Mouse (Mus musculus): ENCODE results near the gene Them7.
A peak's percentile ranks its signal among the peaks of the same experiment; 100 is the strongest.

Them7 gene

GRCm38 (mm10) chr2:105224134-105224986, at the start of gene Them7:
Gene Them7 (plus strand): TSS chr2:105224320.
- DNase-seq (ENCODE audit: low spot score), result no peak

GRCm38 (mm10) chr2:105178871-105179270, 45.2 kb upstream of the Them7 start:
- no peak for DNase-seq (ENCODE audit: low spot score)

GRCm38 (mm10) chr2:105182501-105182900, 41.6 kb upstream of the Them7 start:
- DNase-seq (ENCODE audit: low spot score), result no peak

- DNase-seq (ENCODE audit: low spot score), result no peak
Observed at GRCm38 (mm10) chr2:105185140-105185539, 39.0 kb upstream of the Them7 start.

GRCm38 (mm10) chr2:105185768-105186529, 38.2 kb upstream of the Them7 start:
- DNase-seq (ENCODE audit: low spot score), result no peak

- no peak for DNase-seq (ENCODE audit: low spot score)
Observed at GRCm38 (mm10) chr2:105186591-105186990, 37.5 kb upstream of the Them7 start.

- peak; percentile 34 for DNase-seq (ENCODE audit: low spot score)
Observed at GRCm38 (mm10) chr2:105188182-105188581, 35.9 kb upstream of the Them7 start.

- peak; percentile 44 for DNase-seq (ENCODE audit: low spot score)
Observed at GRCm38 (mm10) chr2:105189352-105189751, 34.8 kb upstream of the Them7 start.

GRCm38 (mm10) chr2:105200152-105200551, 24.0 kb upstream of the Them7 start:
- DNase-seq (ENCODE audit: low spot score), result peak; percentile 31

GRCm38 (mm10) chr2:105206563-105207174, 17.5 kb upstream of the Them7 start:
- peak; percentile 64 for DNase-seq (ENCODE audit: low spot score)

GRCm38 (mm10) chr2:105212839-105213238, 11.3 kb upstream of the Them7 start:
- DNase-seq (ENCODE audit: low spot score), result no peak

GRCm38 (mm10) chr2:105215914-105216313, 8.2 kb upstream of the Them7 start:
- DNase-seq (ENCODE audit: low spot score), result no peak

GRCm38 (mm10) chr2:105219229-105219628, 4.9 kb upstream of the Them7 start:
- DNase-seq (ENCODE audit: low spot score), result no peak

GRCm38 (mm10) chr2:105219664-105220063, 4.5 kb upstream of the Them7 start:
- DNase-seq (ENCODE audit: low spot score), result no peak

- DNase-seq (ENCODE audit: low spot score), result peak; percentile 21
Observed at GRCm38 (mm10) chr2:105220738-105221303, 3.3 kb upstream of the Them7 start.

GRCm38 (mm10) chr2:105223606-105224005, 514 bp upstream of the Them7 start:
- DNase-seq (ENCODE audit: low spot score), result no peak

- DNase-seq (ENCODE audit: low spot score), result no peak
Observed at GRCm38 (mm10) chr2:105224987-105225375, 861 bp downstream of the Them7 start.

- DNase-seq (ENCODE audit: low spot score), result peak; percentile 16
Observed at GRCm38 (mm10) chr2:105226297-105226958, 2.3 kb downstream of the Them7 start.

- peak; percentile 75 for DNase-seq (ENCODE audit: low spot score)
Observed at GRCm38 (mm10) chr2:105228416-105228815, 4.3 kb downstream of the Them7 start.

GRCm38 (mm10) chr2:105230333-105230732, 6.2 kb downstream of the Them7 start:
- peak; percentile 88 for DNase-seq (ENCODE audit: low spot score)

- no peak for DNase-seq (ENCODE audit: low spot score)
Observed at GRCm38 (mm10) chr2:105232386-105232785, 8.3 kb downstream of the Them7 start.

GRCm38 (mm10) chr2:105234278-105234677, 10.2 kb downstream of the Them7 start:
- DNase-seq (ENCODE audit: low spot score), result no peak
